Mouse (Mus musculus): ENCODE results near the gene Cops7b. TPM values are rescaled to one million over a fixed set of nuclear protein-coding genes. Genes with fewer than 3 reads are reported as not detected.

The Cops7b gene
- total and polyA plus RNA-seq, 3 experiments = 36.0 to 64.8 TPM; not detected in 1

GRCm38 (mm10) chr1:86652675-86653074 is 70.0 kb downstream of the Cops7b start:
- no peak overlapping the region for H3K27ac ChIP-seq (ENCODE audit: control insufficient read depth, low read depth, low read length)
- H3K36me3 ChIP-seq (ENCODE audit: control insufficient read depth in 1 of 2, insufficient read depth in 2 of 2, low read length in 2 of 2) = peaks cover 0 to 4% of the 10 kb centered on the region in 2 experiments; a peak in 2 of 4 replicates
- no peaks in the 10 kb centered on the region for H3K27me3 ChIP-seq (ENCODE audit: control insufficient read depth in 1 of 2, insufficient read depth in 2 of 2, low read length in 2 of 2)
- TF ChIP-seq ZMIZ1 (IDR thresholded peaks at IDR 0.05; ENCODE audit: low read depth, low read length) = no peak
- TF ChIP-seq MAZ (IDR thresholded peaks at IDR 0.05; ENCODE audit: low read depth, low read length) = no peak
- no peak for TF ChIP-seq USF2 (IDR thresholded peaks at IDR 0.05; ENCODE audit: borderline replicate concordance in 1 of 2, insufficient read depth in 1 of 2, low read depth in 1 of 2, low read length in 2 of 2)
- TF ChIP-seq ZNF384 (IDR thresholded peaks at IDR 0.05; ENCODE audit: low read depth, low read length) = no peak
- TF ChIP-seq SMC3 (IDR thresholded peaks at IDR 0.05; ENCODE audit: low read depth, low read length) = peak; percentile 90
- peak; percentile 45 for TF ChIP-seq RAD21 (IDR thresholded peaks at IDR 0.05; ENCODE audit: low read depth, low read length)
- peak; percentile 24 to 75 (median 74); a peak in 5 of 6 replicates for TF ChIP-seq CTCF (IDR thresholded peaks at IDR 0.05 in 2 of 3, conservative IDR thresholded peaks at IDR 0.05 in 1 of 3; ENCODE audit: control insufficient read depth in 1 of 3, insufficient read depth in 1 of 3, low read depth in 2 of 3, low read length in 3 of 3, poor library complexity in 1 of 3, severe bottlenecking in 1 of 3)
- no peak for TF ChIP-seq GATA1 (IDR thresholded peaks at IDR 0.05; ENCODE audit: low read depth, low read length)
- TF ChIP-seq ZC3H11A (IDR thresholded peaks at IDR 0.05; ENCODE audit: low read depth, low read length) = peak; percentile 52; the same call in 1 of the 2 replicates
- no peak for TF ChIP-seq HCFC1 (IDR thresholded peaks at IDR 0.05; ENCODE audit: low read depth, low read length)
- H3K79me2 ChIP-seq (ENCODE audit: control insufficient read depth, insufficient read depth, low read length, poor library complexity) = no peaks in the 10 kb centered on the region
- peaks cover 0 to 5% of the 10 kb centered on the region in 2 experiments; a peak in 2 of 4 replicates for H3K4me1 ChIP-seq (ENCODE audit: control insufficient read depth in 1 of 2, insufficient read depth in 2 of 2, low read length in 2 of 2)
- no peaks in the 10 kb centered on the region for H3K9me3 ChIP-seq (replicated peaks; ENCODE audit: insufficient read depth, low read length)
- H3K4me3 ChIP-seq (ENCODE audit: control insufficient read depth in 1 of 2, insufficient read depth in 1 of 2, low read depth in 2 of 2, low read length in 2 of 2) = no peak overlapping the region
- DNase-seq (ENCODE audit: low read depth, low spot score) = peak; percentile 40
- H3K9ac ChIP-seq (ENCODE audit: control insufficient read depth, low read depth, low read length, poor library complexity, severe bottlenecking) = no peak overlapping the region

- DNase-seq (ENCODE audit: low read depth, low spot score) = no peak
- Histone ChIP-seq H3K4me1 (ENCODE audit: control insufficient read depth in 1 of 2, insufficient read depth in 2 of 2, low read length in 2 of 2) (peaks cover 0 to 5% of the 10 kb centered on the region in 2 experiments; a peak in 2 of 4 replicates), H3K9me3 (replicated peaks; ENCODE audit: insufficient read depth, low read length) (no peaks in the 10 kb centered on the region), H3K27me3 (ENCODE audit: control insufficient read depth in 1 of 2, insufficient read depth in 2 of 2, low read length in 2 of 2) (no peaks in the 10 kb centered on the region), H3K9ac (ENCODE audit: control insufficient read depth, low read depth, low read length, poor library complexity, severe bottlenecking) (no peak overlapping the region), H3K79me2 (ENCODE audit: control insufficient read depth, insufficient read depth, low read length, poor library complexity) (no peaks in the 10 kb centered on the region), H3K36me3 (ENCODE audit: control insufficient read depth in 1 of 2, insufficient read depth in 2 of 2, low read length in 2 of 2) (peaks cover 0 to 4% of the 10 kb centered on the region in 2 experiments; a peak in 2 of 4 replicates), H3K27ac (ENCODE audit: control insufficient read depth, low read depth, low read length) (no peak overlapping the region), H3K4me3 (ENCODE audit: control insufficient read depth in 1 of 2, insufficient read depth in 1 of 2, low read depth in 2 of 2, low read length in 2 of 2) (no peak overlapping the region)
- TF ChIP-seq POLR2A (IDR thresholded peaks at IDR 0.05; ENCODE audit: control insufficient read depth in 1 of 2, insufficient read depth in 1 of 2, low read depth in 1 of 2, low read length in 2 of 2, poor library complexity in 1 of 2) (no peak), POLR2AphosphoS2 (IDR thresholded peaks at IDR 0.05; ENCODE audit: low read length) (no peak), RCOR1 (IDR thresholded peaks at IDR 0.05; ENCODE audit: low read depth, low read length) (no peak), GATA1 (IDR thresholded peaks at IDR 0.05; ENCODE audit: low read depth, low read length) (no peak), KAT2A (conservative IDR thresholded peaks at IDR 0.05; ENCODE audit: low read depth, low read length) (no peak), TAL1 (IDR thresholded peaks at IDR 0.05; ENCODE audit: low read length) (no peak), MAX (IDR thresholded peaks at IDR 0.05; ENCODE audit: low read length) (no peak), ZNF384 (IDR thresholded peaks at IDR 0.05; ENCODE audit: low read depth, low read length) (no peak), E2F4 (IDR thresholded peaks at IDR 0.05; ENCODE audit: borderline replicate concordance, low read depth, low read length) (no peak), CTCF (IDR thresholded peaks at IDR 0.05 in 2 of 3, conservative IDR thresholded peaks at IDR 0.05 in 1 of 3; ENCODE audit: control insufficient read depth in 1 of 3, insufficient read depth in 1 of 3, low read depth in 2 of 3, low read length in 3 of 3, poor library complexity in 1 of 3, severe bottlenecking in 1 of 3) (no peak), SIN3A (IDR thresholded peaks at IDR 0.05; ENCODE audit: low read length) (no peak), EP300 (IDR thresholded peaks at IDR 0.05; ENCODE audit: low read depth in 1 of 2, low read length in 2 of 2) (no peak)
Observed at GRCm38 (mm10) chr1:86657071-86657470, 74.4 kb downstream of the Cops7b start.

Other genes starting within 250 kb of the Cops7b start
- 370 and 422 TPM in 2 replicates for gene Ncl, start 223.5 kb upstream of the Cops7b start, total RNA-seq (2012; rRNA removed)
- gene Ncl, start 223.5 kb upstream of the Cops7b start, polyA plus RNA-seq (2012; ENCODE audit: insufficient read depth in 1 of 2, insufficient read length in 2 of 2, low read depth in 1 of 2, low replicate concordance in 2 of 2, missing spikeins in 1 of 2) = 1,000 to 10,000 TPM in 1 of 2 experiments, 100 to 1,000 TPM in 1; 246 to 1,708 TPM
- gene Nmur1, start 156.7 kb upstream of the Cops7b start, total RNA-seq (2012; rRNA removed) = not detected in 2 replicates
- gene Nmur1, start 156.7 kb upstream of the Cops7b start, polyA plus RNA-seq (2012; ENCODE audit: insufficient read depth in 1 of 2, insufficient read length in 2 of 2, low read depth in 1 of 2, low replicate concordance in 2 of 2, missing spikeins in 1 of 2) = not detected
- gene Tex44, start 156.6 kb upstream of the Cops7b start, total RNA-seq (2012; rRNA removed) = not detected in 2 replicates
- gene Tex44, start 156.6 kb upstream of the Cops7b start, polyA plus RNA-seq (2012; ENCODE audit: insufficient read depth in 1 of 2, insufficient read length in 2 of 2, low read depth in 1 of 2, low replicate concordance in 2 of 2, missing spikeins in 1 of 2) = not detected
- 3,309 and 3,407 TPM in 2 replicates for gene Ptma, start 56.2 kb upstream of the Cops7b start, total RNA-seq (2012; rRNA removed)
- gene Ptma, start 56.2 kb upstream of the Cops7b start, polyA plus RNA-seq (2012; ENCODE audit: insufficient read depth in 1 of 2, insufficient read length in 2 of 2, low read depth in 1 of 2, low replicate concordance in 2 of 2, missing spikeins in 1 of 2) = 1,000 to 10,000 TPM; 2,419 to 4,891 TPM
- 13.4 and 13.8 TPM in 2 replicates for gene Pde6d, start 275 bp upstream of the Cops7b start, total RNA-seq (2012; rRNA removed)
- gene Pde6d, start 275 bp upstream of the Cops7b start, polyA plus RNA-seq (2012; ENCODE audit: insufficient read depth in 1 of 2, insufficient read length in 2 of 2, low read depth in 1 of 2, low replicate concordance in 2 of 2, missing spikeins in 1 of 2) = 10 to 100 TPM in 1 of 2 experiments, not detected in 1; 79.9 TPM
- gene Nppc, start 87.7 kb downstream of the Cops7b start, total RNA-seq (2012; rRNA removed) = not detected in 2 replicates
- gene Nppc, start 87.7 kb downstream of the Cops7b start, polyA plus RNA-seq (2012; ENCODE audit: insufficient read depth in 1 of 2, insufficient read length in 2 of 2, low read depth in 1 of 2, low replicate concordance in 2 of 2, missing spikeins in 1 of 2) = not detected
- 17.3 and 17.9 TPM in 2 replicates for gene Dis3l2, start 120.9 kb downstream of the Cops7b start, total RNA-seq (2012; rRNA removed)
- gene Dis3l2, start 120.9 kb downstream of the Cops7b start, polyA plus RNA-seq (2012; ENCODE audit: insufficient read depth in 1 of 2, insufficient read length in 2 of 2, low read depth in 1 of 2, low replicate concordance in 2 of 2, missing spikeins in 1 of 2) = 10 to 100 TPM in 1 of 2 experiments, not detected in 1; 16.9 TPM